Mouse (Mus musculus): ENCODE results near the gene Tmub1. TPM values are rescaled to one million over a fixed set of nuclear protein-coding genes. Genes with fewer than 3 reads are reported as not detected.

Tmub1 gene
- polyA plus RNA-seq, 2 experiments from 2014 or later, result 51.1 to 65.5 TPM

GRCm38 (mm10) chr5:24453283-24453984, 5.8 kb upstream of the Tmub1 start:
- ATAC-seq, result no peak

- no peak for ATAC-seq
These were observed 5.1 kb upstream of the Tmub1 start for GRCm38 (mm10) chr5:24452691-24453233.

- ATAC-seq, result no peak
These were observed 4.5 kb upstream of the Tmub1 start, which contains the start of gene Agap3 for GRCm38 (mm10) chr5:24452030-24452690. TSS of gene Agap3 (plus strand) at chr5:24452177.

GRCm38 (mm10) chr5:24451264-24452029, 3.8 kb upstream of the Tmub1 start:
- ATAC-seq, result peak; percentile 71

GRCm38 (mm10) chr5:24446630-24447029, 1.0 kb downstream of the Tmub1 start:
- no peak for ATAC-seq

- ATAC-seq, result no peak
These were observed 2.1 kb downstream of the Tmub1 start for GRCm38 (mm10) chr5:24445428-24446080.

GRCm38 (mm10) chr5:24444746-24445427, 2.8 kb downstream of the Tmub1 start, which contains the start of gene Fastk:
TSS of gene Fastk (minus strand) at chr5:24445287.
- peak; percentile 63 for ATAC-seq

- ATAC-seq, result no peak
These were observed 3.7 kb downstream of the Tmub1 start for GRCm38 (mm10) chr5:24443927-24444326.

GRCm38 (mm10) chr5:24443204-24443603, 4.5 kb downstream of the Tmub1 start:
- no peak for ATAC-seq

GRCm38 (mm10) chr5:24442029-24442428, 5.6 kb downstream of the Tmub1 start:
- ATAC-seq, result no peak

GRCm38 (mm10) chr5:24441187-24441586, 6.5 kb downstream of the Tmub1 start:
- no peak for ATAC-seq

GRCm38 (mm10) chr5:24433993-24434392, 13.7 kb downstream of the Tmub1 start:
- no peak for ATAC-seq

GRCm38 (mm10) chr5:24428596-24428995, 19.1 kb downstream of the Tmub1 start:
- ATAC-seq, result no peak

GRCm38 (mm10) chr5:24427981-24428402, 19.7 kb downstream of the Tmub1 start:
- ATAC-seq, result no peak

GRCm38 (mm10) chr5:24427285-24427633, 20.4 kb downstream of the Tmub1 start:
- ATAC-seq, result no peak

GRCm38 (mm10) chr5:24426556-24427284, 20.9 kb downstream of the Tmub1 start:
- no peak for ATAC-seq

- no peak for ATAC-seq
These were observed 21.6 kb downstream of the Tmub1 start for GRCm38 (mm10) chr5:24426037-24426432.

GRCm38 (mm10) chr5:24425421-24426036, 22.1 kb downstream of the Tmub1 start:
- ATAC-seq, result no peak

GRCm38 (mm10) chr5:24424861-24425411, 22.7 kb downstream of the Tmub1 start:
- ATAC-seq, result peak; percentile 41

- no peak for ATAC-seq
These were observed 23.5 kb downstream of the Tmub1 start for GRCm38 (mm10) chr5:24424004-24424781.

Measured in activated CD4-positive, CD25-positive, alpha-beta regulatory T cell, adult 4 months (primary cell).